Mouse (Mus musculus) heart, postnatal 0 days (tissue): ENCODE measurements at regions not wholly inside any gene's neighbourhood (a gene's known extent, or its start where the extent isn't known, plus 50 kb on each side); places are given as distances from the start of the nearest gene placed in this dataset.

Experiments
- CTCF ChIP-seq: IDR thresholded peaks from 2 replicates; pipeline ENCODE4 v1.5.1; 2016; ENCODE audit warnings: antibody characterized with exemption, control low read depth, low read depth
- EP300 ChIP-seq: IDR thresholded peaks from 2 replicates; pipeline ENCODE4 v1.6.1; 2016; ENCODE audit warnings: antibody characterized with exemption, low read depth

DNA sequence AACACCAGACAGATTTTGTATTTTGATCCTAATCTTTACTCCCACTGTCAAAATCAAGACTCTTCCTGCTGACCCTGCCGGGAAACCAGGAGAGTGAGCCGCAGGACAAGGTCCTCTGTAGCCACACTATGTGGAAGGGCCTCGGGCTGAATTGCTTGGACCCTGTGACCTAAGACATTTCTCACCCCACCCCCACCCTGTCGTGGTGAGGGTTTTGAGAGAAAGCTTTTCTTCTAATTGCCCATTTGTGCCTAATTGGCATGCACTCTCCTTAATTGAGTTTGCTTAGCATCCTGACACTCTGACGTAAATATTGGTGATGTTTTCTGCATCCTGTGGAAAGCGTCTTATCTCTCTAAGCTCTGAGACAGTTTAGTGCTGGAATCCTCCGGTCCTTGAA is 110.2 kb downstream of the Rpl14 start:
- TF ChIP-seq EP300: no peak
- no peak for TF ChIP-seq CTCF
